Mouse (Mus musculus) gastrocnemius, postnatal 4 days (tissue): Measurements from ENCODE around the gene Dnajb1. TPM values are rescaled to one million over a fixed set of nuclear protein-coding genes. Genes with fewer than 3 reads are reported as not detected.

Experiments used
- DNase-seq, 2 experiments: peaks; one replicate each; pipeline ENCODE4 v3.0.0; 2021 to 2022; ENCODE audit warnings: low spot score in 2 of 2, mixed read lengths in 2 of 2
- total RNA-seq, 2 experiments: library from RNA; stranded (reverse); gene quantifications; 2 replicates each; pipeline ENCODE4 v1.2.3; 2021

Gene Dnajb1
- total RNA-seq, 2 experiments from 2014 or later = 17.7 to 20.6 TPM

GRCm38 (mm10) chr8:83609547-83610180 is 1.7 kb downstream of the Dnajb1 start:
- no peak for DNase-seq

- no peak for DNase-seq
Measured at GRCm38 (mm10) chr8:83611921-83612320, 3.9 kb downstream of the Dnajb1 start.

GRCm38 (mm10) chr8:83613695-83614094 is 5.7 kb downstream of the Dnajb1 start:
- no peak for DNase-seq

DNA sequence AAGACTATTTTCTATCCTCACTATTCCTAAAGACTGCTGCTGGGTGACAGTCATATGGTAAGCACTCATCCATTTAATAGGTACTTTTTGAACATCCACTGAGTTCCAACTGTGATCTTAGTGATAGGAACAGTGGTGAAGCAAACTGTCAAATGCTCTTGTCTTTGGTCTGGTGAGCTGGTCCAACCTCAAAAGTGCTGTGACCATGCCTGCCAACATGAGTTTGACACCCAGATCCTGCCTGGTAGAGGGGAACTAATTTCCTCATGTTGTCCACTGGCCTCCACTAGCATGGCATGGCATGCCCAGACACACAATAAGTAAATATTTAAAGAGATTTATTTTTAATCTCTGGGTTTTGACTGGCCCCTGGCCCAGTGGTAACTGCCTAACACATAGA is 8.6 kb downstream of the Dnajb1 start:
- DNase-seq = no peak

DNA sequence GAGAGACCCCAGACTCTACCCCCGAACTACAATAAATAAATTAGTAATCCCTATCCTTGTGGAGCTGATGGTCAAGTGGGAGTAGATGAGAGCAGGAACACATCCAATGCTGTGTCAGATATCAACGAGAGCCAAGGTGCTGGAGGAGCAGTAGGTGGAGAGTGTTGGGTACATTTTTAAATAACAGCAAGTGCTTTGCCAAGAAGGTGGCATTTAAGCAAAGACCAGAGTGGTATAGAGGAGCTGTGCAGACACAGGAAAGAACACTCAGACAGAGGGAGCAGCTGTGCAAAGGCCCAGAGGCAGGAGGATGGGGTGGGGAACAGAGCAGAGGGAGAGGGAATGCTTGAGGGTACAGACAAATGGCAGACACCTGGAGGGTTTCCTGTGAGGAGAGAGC is 9.1 kb downstream of the Dnajb1 start:
- DNase-seq = no peak

DNA sequence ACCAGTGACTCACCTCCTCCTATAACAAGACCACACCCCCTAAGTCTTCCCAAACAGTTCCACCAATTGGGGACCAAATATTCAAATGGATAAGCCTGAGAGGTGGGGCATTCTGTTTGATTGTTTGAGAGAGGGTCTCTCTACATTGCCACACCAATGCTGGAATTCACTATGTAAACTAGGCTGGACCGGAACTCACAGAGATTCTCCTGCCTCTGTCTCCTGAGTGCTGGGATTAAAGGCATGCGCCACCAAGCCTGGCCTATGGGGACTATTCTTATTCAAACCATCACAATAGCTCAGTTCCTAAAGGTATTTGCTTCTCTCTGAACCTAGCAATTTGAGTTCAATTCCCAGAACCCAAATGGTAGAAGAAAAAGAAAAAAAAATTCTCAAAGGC is 10.6 kb downstream of the Dnajb1 start:
- no peak for DNase-seq

- DNase-seq = no peak
Measured at GRCm38 (mm10) chr8:83619568-83620285, 11.7 kb downstream of the Dnajb1 start.

- DNase-seq = no peak
Measured at GRCm38 (mm10) chr8:83621691-83622388, 13.8 kb downstream of the Dnajb1 start.

DNA sequence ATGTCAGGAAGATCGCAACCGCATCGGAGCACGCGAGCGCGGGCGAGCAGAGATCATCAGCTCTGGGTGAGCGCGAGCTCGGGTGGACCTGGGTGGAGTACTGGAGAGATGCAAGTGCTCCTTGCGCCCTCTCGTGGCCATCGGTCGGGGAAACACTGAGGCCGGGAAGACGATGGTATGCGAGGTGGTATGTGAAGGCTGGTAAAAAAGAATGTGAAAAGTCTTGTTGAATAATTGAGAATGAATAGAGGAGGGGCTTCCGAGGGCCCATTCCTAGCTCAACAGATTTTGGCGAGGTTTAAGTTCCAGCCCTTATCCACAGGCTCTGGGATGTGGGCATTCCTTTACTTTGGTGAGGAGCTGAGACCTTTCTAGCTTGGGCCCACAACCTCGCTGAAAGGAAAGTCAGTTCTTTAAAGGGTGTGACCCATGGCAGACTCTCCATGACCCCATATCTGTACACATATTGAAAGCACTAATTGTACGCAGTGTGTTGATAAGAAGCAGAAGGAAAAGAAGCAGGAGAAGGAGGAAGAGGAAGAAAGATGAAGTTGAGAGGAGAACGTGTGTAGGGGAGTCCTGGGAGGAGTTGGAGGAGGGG is 14.5 kb downstream of the Dnajb1 start:
- peak; percentile 77 to 85 for DNase-seq

- no peak for DNase-seq
Measured at GRCm38 (mm10) chr8:83623549-83623948, 15.6 kb downstream of the Dnajb1 start.

DNA sequence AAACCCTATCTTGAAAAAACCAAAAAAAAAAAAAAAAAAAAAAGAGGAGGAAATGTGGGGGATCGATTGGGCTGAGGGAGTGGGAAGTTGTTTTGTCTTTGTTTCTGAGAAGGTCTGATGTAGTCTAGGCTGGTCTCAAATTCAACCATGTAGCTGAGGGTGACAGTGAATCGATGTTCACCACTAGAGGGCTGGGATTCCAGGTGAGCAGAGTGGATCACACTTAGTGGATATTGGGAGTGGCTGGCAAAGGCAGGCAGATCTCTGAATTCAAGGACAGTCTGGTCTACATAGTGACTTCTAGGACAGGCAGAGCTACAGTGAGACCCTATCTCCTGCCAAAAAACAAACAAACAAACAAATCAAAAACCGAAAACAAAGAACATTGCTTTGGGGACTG is 16.7 kb downstream of the Dnajb1 start:
- DNase-seq = no peak

- no peak for DNase-seq
Measured at GRCm38 (mm10) chr8:83625676-83626299, 17.8 kb downstream of the Dnajb1 start.

DNA sequence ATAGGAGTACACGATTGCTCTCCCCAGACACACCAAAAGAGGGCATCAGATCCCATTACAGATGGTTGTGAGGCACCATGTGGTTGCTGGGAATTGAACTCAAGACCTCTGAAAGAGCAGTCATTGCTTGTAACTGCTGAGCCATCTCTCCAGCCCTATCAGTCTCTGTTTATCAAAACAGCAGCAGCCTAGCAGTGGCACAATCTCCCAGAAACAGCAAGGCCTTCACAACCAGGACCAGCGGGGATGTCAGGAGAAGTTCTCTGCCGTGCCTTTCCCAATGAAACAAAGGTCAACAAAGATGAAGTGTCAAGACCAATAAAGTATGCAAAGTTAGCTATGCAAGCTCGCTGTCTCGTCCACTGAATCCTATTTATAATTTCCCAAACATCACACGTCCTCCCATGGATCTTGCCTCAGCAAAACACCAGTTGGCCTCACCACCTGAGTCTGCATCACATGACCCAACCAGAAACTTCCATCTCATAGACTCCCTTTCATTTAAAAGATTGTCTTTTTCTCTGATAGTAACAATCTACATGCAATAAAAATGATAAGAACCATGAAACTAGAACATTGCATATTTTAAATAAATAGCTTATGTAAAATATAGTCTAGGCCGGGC is 24.2 kb downstream of the Dnajb1 start:
- DNase-seq = no peak

DNA sequence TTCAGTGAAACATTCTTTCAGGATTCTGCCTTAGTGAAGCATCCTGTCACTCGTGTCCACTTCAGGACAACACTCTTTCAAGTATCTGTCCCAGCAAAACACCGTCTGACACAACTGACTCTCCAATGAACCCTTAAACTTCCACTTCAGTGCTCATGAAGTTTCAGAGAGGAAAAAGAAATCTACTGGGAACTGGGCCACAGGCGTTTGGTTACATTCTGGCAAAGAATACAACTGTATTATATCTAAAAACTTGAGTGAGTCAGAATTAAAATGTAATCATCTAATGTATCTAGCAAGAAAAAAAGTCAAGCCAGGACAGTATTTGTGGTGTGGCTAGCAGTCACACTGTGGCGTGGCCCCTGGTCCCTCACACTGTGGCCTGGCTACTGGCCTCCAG is 30.9 kb downstream of the Dnajb1 start:
- no peak for DNase-seq

- no peak for DNase-seq
Measured at GRCm38 (mm10) chr8:83639649-83640048, 31.7 kb downstream of the Dnajb1 start.

DNA sequence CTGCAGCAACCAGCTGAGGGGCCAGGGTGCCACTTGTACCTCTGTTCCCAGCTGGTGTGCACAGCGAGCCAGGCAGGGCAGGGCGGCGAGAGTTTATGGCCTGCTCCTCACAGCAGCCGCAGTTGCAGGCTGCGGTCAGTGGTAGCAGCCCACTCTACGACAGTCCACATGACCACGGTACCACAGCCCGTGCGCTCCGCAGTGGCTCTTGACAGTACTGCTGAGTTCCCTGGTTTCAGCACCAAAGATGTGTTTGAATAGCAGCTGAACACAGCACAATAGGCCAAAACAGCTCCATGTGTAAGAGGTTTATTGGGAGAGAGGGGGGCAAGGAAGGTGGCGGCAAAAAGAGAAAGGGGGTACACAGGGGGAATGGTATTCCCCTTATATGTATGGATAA is 39.5 kb downstream of the Dnajb1 start:
- DNase-seq = no peak

- DNase-seq = no peak
Measured at GRCm38 (mm10) chr8:83648031-83648430, 40.0 kb downstream of the Dnajb1 start.

GRCm38 (mm10) chr8:83649699-83650098 is 41.7 kb downstream of the Dnajb1 start:
- no peak for DNase-seq

- peak; percentile 88 to 94 for DNase-seq
Measured at GRCm38 (mm10) chr8:83652030-83652743, 44.2 kb downstream of the Dnajb1 start, which contains the start of gene Gipc1. Gene Gipc1 (plus strand): TSS chr8:83652677.
